Mouse (Mus musculus) small intestine, adult 2 months (tissue): ENCODE data around the gene Uaca. TPM values are rescaled to one million over a fixed set of nuclear protein-coding genes. Genes with fewer than 3 reads are reported as not detected.

Experiments used
- H3K27ac ChIP-seq: fragments of 200-500 bp; 2 replicates; pipeline ENCODE4 v1.5.1; 2012; ENCODE audit warnings: low read depth, low read length, control low read depth, inconsistent platforms; ENCODE audit not compliant: insufficient read depth
- H3K27me3 ChIP-seq: fragments of 200-500 bp; 2 replicates; pipeline ENCODE4 v1.6.1; 2012; ENCODE audit warnings: mild to moderate bottlenecking, moderate library complexity, low read length, inconsistent platforms; ENCODE audit not compliant: control insufficient read depth, insufficient read depth
- H3K36me3 ChIP-seq: fragments of 200-500 bp; 2 replicates; pipeline ENCODE4 v1.6.1; 2012; ENCODE audit warnings: mild to moderate bottlenecking, low read length, control low read depth, inconsistent platforms; ENCODE audit not compliant: control insufficient read depth, insufficient read depth
- H3K4me1 ChIP-seq: fragments of 200-500 bp; 2 replicates; pipeline ENCODE4 v1.6.1; 2012; ENCODE audit warnings: low read length, inconsistent platforms, mixed read lengths; ENCODE audit not compliant: control insufficient read depth, insufficient read depth, insufficient read length
- H3K4me3 ChIP-seq: fragments of 200-500 bp; 2 replicates; pipeline ENCODE4 v1.5.1; 2012; ENCODE audit warnings: low read depth, mild to moderate bottlenecking, control low read depth, inconsistent platforms, low read length, moderate library complexity
- CTCF ChIP-seq: fragments of 200-500 bp; IDR thresholded peaks from 2 replicates; pipeline ENCODE4 v1.5.1; 2012; ENCODE audit warnings: low read depth, mild to moderate bottlenecking, control low read depth, inconsistent platforms, low read length, moderate library complexity, mixed read lengths; ENCODE audit not compliant: insufficient replicate concordance, insufficient read length; ENCODE audit errors: extremely low read depth
- POLR2A ChIP-seq: fragments of 200-500 bp; IDR thresholded peaks from 2 replicates; pipeline ENCODE4 v1.6.1; 2012; ENCODE audit warnings: low read depth, mild to moderate bottlenecking, control low read depth, inconsistent platforms, low read length, moderate library complexity
- WGBS: fragments of 180-500 bp; shearing (Covaris S2); methylation state at CpG from one replicate; pipeline ENCODE4 v1.1.7; 2018; 5-methylcytosine and 5-hydroxymethylcytosine counted together
- polyA plus RNA-seq: library from polyadenylated mRNA; depleted of rRNA; stranded (reverse); fragments of >200 nt; gene quantifications from 2 replicates; pipeline ENCODE4 v1.2.3, GENCODE M21; 2012

The Uaca gene
- polyA plus RNA-seq, 1 experiment, result 23.3 TPM

DNA sequence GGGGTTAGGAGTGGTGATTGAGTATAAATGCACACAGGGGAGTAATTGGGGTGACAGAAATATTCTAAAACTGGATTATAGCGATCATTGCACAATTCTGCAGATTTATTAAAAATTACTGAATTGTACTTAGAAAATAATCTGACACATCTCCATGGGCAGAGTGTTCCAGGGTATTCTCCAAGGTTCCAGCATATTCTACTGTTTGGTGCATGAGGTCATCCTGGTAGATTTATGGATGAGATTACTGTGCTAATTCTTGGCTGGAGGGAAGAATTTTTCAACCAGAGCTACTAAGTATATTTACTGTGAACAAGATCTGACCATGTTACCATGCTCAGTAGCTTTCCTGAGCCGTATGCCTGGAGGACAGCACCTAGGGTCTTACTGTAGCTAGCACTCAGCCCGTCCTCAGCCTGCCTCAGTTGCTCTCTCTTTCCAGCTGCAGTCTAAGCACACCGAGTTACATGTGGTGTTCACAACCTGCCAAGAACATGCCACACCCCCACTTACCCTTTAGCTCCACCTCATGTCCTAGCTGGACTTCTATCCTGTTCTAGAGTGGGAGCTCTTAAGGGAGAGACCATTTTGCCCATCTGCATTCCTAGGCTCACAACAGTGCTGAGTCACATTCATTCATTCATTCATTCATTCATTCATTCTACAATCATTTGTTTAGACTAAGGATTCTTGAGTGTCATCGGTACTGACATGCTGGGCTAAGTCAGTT lies 104.1 kb downstream of the Uaca start:
- TF ChIP-seq POLR2A (no peak), CTCF (no peak)
- 66% methylated on average over 5 of the region's 5 CpGs for WGBS
- Histone ChIP-seq H3K36me3 (no peaks in the 10 kb centered on the region), H3K27me3 (no peaks in the 10 kb centered on the region), H3K27ac (no peak overlapping the region), H3K4me1 (peaks cover 5% of the 10 kb centered on the region; the same call in 1 of the 2 replicates), H3K4me3 (no peak overlapping the region)

DNA sequence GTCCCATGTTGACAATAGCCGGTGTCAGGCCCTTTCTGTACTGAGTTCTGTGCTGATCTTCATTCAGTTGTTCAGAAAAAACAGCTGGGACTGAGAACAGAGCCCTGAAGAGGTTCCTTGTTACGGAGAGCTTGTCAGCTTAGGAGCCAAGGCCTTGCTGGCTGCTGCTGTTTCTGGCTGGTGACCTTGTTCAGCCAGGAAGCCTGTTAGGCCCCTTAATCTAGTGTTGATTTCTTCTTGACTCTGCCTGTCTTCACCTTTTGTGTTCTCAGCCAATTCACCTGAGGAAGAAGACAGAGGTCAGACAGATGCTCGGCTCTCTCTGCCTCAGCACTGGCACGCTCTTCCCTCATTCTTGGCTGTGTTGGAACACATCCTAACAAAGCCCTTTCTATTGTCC lies 104.9 kb downstream of the Uaca start:
- Histone ChIP-seq H3K27me3 (no peaks in the 10 kb centered on the region), H3K4me3 (no peak overlapping the region), H3K4me1 (peaks cover 5% of the 10 kb centered on the region; the same call in 1 of the 2 replicates), H3K27ac (no peak overlapping the region), H3K36me3 (no peaks in the 10 kb centered on the region)
- WGBS, result 78% methylated on average over 4 of the region's 4 CpGs
- no peak for TF ChIP-seq CTCF

DNA sequence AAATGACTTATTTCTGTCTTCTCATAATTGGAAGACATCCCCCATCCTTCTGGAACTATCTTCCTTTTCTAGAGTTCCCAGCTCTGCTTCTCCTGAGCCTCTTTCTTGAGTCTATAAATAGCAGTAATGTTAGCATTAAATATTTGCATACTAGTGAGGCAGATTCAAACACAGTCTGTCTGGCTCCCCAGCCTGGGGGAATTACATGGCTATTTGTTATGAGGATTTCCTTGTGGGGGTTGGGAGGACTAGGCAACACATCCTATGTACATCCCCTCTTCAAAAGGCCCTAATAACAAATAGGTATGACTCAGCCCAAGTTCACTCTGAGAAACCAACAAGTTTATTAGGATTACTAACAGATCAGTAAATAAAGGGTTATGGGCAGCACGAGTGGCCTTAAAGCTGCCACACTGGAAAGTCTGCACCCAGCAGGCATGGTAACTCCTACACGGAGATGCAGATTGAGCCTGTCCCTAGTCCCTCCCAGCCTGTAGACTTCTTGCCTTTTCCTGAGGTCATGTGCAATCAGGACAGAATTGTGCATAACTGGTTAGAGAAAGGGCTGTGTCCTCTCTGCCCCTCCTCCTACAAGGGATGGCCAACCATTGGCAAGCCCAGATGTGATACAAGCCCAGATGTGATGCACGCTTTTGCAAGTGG lies 105.6 kb downstream of the Uaca start:
- no peak overlapping the region for H3K4me3 ChIP-seq
- 41% methylated on average over 3 of the region's 3 CpGs for WGBS
- no peak overlapping the region for H3K27ac ChIP-seq
- no peaks in the 10 kb centered on the region for H3K36me3 ChIP-seq
- H3K27me3 ChIP-seq, result no peaks in the 10 kb centered on the region
- TF ChIP-seq CTCF, result no peak
- TF ChIP-seq POLR2A, result no peak
- H3K4me1 ChIP-seq, result peaks cover 5% of the 10 kb centered on the region; the same call in 1 of the 2 replicates

DNA sequence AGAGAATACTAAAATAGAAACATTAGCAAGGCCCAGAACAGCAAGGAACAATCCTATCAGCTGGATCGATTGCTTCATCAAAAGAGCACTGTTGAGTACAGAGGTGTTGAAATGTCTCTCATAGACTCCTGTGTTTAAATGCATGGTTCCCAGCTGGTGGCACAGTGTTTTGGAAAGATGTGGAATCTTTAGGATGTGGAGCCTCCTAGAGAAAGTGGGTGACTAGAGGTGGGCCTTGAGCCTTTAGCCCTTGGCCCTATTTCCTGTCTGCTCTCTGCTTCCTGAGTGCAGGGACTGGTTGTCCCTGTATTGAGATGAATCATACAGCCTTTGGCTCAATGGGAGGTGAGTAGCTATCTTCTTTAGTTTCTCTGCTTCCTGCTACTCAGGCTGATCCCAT lies 117.9 kb downstream of the Uaca start:
- H3K4me1 ChIP-seq, result no peaks in the 10 kb centered on the region
- no peak overlapping the region for H3K27ac ChIP-seq
- no peak overlapping the region for H3K4me3 ChIP-seq
- no peaks in the 10 kb centered on the region for H3K36me3 ChIP-seq
- TF ChIP-seq CTCF (no peak), POLR2A (no peak)
- WGBS, result 79% methylated on average over 1 of the region's 1 CpGs
- H3K27me3 ChIP-seq, result no peaks in the 10 kb centered on the region

DNA sequence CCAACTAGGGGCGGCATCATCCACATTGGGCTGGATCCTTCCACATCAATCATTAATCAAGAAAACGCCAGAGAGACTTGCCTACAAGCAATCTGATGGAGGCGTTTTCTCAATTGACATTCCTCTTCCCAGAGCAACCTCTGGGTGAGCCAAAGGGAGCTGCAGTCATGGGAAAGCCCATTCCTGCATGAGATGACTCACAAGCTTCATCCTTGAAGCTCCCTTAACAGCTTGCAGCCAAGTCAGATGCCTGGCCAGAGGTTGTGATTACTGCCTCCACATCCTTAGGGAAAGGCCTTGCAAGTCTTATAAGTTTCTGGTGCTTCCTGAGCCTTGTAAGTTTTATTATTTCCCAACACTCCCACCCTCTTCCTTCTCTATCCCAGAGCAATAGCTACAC lies 119.3 kb downstream of the Uaca start:
- TF ChIP-seq POLR2A (no peak), CTCF (no peak)
- 64% methylated on average over 3 of the region's 3 CpGs for WGBS
- Histone ChIP-seq H3K36me3 (no peaks in the 10 kb centered on the region), H3K27me3 (no peaks in the 10 kb centered on the region), H3K27ac (no peak overlapping the region), H3K4me1 (no peaks in the 10 kb centered on the region), H3K4me3 (no peak overlapping the region)

DNA sequence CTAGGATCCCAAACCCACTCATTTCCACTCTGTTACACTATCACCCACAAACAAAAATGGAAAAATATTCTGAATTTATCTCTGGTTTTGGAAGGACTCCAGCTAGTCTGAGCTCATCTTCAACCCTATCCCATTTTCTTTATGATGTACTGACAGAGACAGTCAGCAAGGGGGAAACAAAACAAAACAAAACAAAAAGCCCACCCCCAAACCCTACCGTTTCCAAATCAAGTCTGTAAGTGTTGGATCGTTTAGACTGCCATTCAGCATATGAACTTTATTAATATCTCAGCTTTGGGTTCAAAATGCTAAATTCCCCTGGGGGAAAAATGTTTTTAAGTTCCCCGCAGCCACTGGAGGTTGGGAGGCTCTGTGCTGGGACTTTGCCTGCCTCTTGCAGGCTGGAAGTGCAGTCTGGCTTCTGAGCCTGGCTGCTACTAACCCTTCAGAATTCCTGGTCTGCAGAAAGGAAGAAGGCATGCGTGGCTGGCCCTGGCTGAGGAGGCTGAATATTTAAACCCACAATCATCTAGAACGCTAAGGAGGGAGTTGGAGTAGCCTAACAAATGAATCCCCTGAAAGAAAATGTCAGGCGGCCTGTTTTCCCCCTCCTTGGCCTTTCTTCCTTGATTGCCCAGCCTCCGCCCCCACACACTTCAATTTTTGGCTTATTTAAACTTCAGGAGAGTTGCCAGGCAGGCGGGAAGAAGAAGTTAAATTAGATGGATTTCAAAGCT lies 125.8 kb downstream of the Uaca start:
- no peaks in the 10 kb centered on the region for H3K27me3 ChIP-seq
- no peaks in the 10 kb centered on the region for H3K36me3 ChIP-seq
- no peak overlapping the region for H3K4me3 ChIP-seq
- no peak overlapping the region for H3K27ac ChIP-seq
- TF ChIP-seq CTCF, result no peak
- 66% methylated on average over 8 of the region's 8 CpGs for WGBS
- H3K4me1 ChIP-seq, result peaks cover 5% of the 10 kb centered on the region; the same call in 1 of the 2 replicates

DNA sequence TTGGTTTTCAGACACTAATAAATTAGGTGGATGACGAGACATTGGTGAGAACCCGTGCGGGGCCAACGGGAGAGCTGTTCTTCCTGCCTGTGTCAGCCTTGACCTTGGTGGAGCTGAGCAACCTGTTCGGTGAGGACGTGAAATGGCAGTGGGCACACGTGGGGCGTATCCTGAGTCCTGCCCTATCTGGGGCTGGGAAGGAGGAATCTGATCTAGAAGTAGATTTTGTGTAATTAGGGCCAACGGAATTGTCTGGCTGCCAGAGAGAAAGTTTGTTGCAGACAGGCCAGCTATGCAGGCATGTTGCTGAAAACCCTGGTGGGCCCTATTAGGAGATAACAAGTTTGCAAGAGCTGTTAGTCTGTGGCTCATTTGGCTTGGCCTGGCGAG lies 126.3 kb downstream of the Uaca start:
- H3K27ac ChIP-seq, result no peak overlapping the region
- no peaks in the 10 kb centered on the region for H3K36me3 ChIP-seq
- no peak for TF ChIP-seq POLR2A
- TF ChIP-seq CTCF, result no peak
- WGBS, result 21% methylated on average over 10 of the region's 10 CpGs
- no peak overlapping the region for H3K4me3 ChIP-seq
- H3K4me1 ChIP-seq, result peaks cover 5% of the 10 kb centered on the region; the same call in 1 of the 2 replicates
- no peaks in the 10 kb centered on the region for H3K27me3 ChIP-seq
